Mouse (Mus musculus) heart, adult 2 months (tissue): Measurements from ENCODE around the gene Oas1c.

Experiments used
- CTCF ChIP-seq: fragments of 200-600 bp; IDR thresholded peaks from 2 replicates; pipeline ENCODE4 v1.8.1; 2022; ENCODE audit warnings: antibody characterized with exemption, mild to moderate bottlenecking, moderate library complexity
- EP300 ChIP-seq: fragments of 200-500 bp; IDR thresholded peaks from 2 replicates; pipeline ENCODE4 v1.6.1; 2011; ENCODE audit warnings: low read depth, low read length, control low read depth; ENCODE audit not compliant: insufficient read depth
- POLR2A ChIP-seq: fragments of 200-500 bp; IDR thresholded peaks from 2 replicates; pipeline ENCODE4 v1.6.1; 2011; ENCODE audit warnings: mild to moderate bottlenecking, low read depth, low read length, control low read depth; ENCODE audit not compliant: insufficient read depth

DNA sequence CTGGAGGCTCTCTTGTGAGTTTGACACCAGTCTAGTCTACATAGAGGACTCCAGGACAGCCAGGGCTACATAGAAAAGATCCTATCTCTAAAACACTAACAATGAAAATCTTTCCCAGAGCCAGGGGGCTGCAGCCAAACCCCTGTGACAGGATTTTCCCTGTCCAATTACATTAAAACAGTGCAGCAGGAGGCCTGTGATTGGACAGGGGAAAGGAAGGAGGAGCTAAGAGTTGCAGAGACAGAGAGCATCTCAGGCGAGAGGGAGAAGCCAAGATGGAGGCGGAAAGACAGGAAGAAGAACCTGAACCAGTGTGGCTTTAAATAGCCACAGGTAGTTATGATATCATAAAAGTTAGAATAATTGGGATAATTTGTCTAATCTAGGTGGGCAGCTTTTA, 29.9 kb downstream of the Oas1c start:
- TF ChIP-seq CTCF (no peak), EP300 (no peak), POLR2A (no peak)
